Mouse (Mus musculus): ENCODE measurements around the gene Tmem212. TPM values are rescaled to one million over a fixed set of nuclear protein-coding genes. Genes with fewer than 3 reads are reported as not detected.
A peak's percentile ranks its signal among the peaks of the same experiment; 100 is the strongest.

Gene Tmem212
- polyA plus RNA-seq, 1 experiment from 2014 or later = 59.9 TPM

- 54% methylated on average over 13 of the region's 13 CpGs for WGBS
- Histone ChIP-seq H3K4me1 (ENCODE audit: insufficient read depth, low read depth, low read length) (peaks cover 7% of the 10 kb centered on the region; the same call in 1 of the 2 replicates), H3K27ac (ENCODE audit: low read length) (peak overlapping the region; percentile 92), H3K36me3 (ENCODE audit: insufficient read depth, low read length) (no peaks in the 10 kb centered on the region), H3K9ac (replicated peaks; ENCODE audit: low read depth) (no peak overlapping the region), H3K4me2 (replicated peaks; ENCODE audit: low read depth, low read length) (peak overlapping the region; percentile 94; the same call in 1 of the 2 replicates), H3K4me3 (ENCODE audit: low read depth, low read length) (no peak overlapping the region), H3K27me3 (replicated peaks; ENCODE audit: insufficient read depth, low read length) (no peaks in the 10 kb centered on the region), H3K9me3 (ENCODE audit: low read length) (no peaks in the 10 kb centered on the region)
- DNase-seq (ENCODE audit: low spot score) (peak; percentile 69), ATAC-seq (no peak; the same call in 1 of the 2 replicates)
- TF ChIP-seq CTCF (IDR thresholded peaks at IDR 0.05) = no peak
- peak; percentile 40; the same call in 1 of the 2 replicates for TF ChIP-seq EP300 (IDR thresholded peaks at IDR 0.05)
These were observed 41.3 kb upstream of the Tmem212 start for GRCm38 (mm10) chr3:27937144-27938110.

GRCm38 (mm10) chr3:27936731-27937130 lies 40.6 kb upstream of the Tmem212 start:
- TF ChIP-seq CTCF (IDR thresholded peaks at IDR 0.05) = no peak
- no peak for TF ChIP-seq EP300 (IDR thresholded peaks at IDR 0.05)
- 69% methylated on average over 5 of the region's 5 CpGs for WGBS
- no peak for ATAC-seq

GRCm38 (mm10) chr3:27935644-27936043 lies 39.5 kb upstream of the Tmem212 start:
- H3K27ac ChIP-seq (ENCODE audit: low read length) = no peak overlapping the region
- peaks cover 7% of the 10 kb centered on the region; the same call in 1 of the 2 replicates for H3K4me1 ChIP-seq (ENCODE audit: insufficient read depth, low read depth, low read length)
- no peak overlapping the region for H3K4me3 ChIP-seq (ENCODE audit: low read depth, low read length)
- H3K27me3 ChIP-seq (replicated peaks; ENCODE audit: insufficient read depth, low read length) = no peaks in the 10 kb centered on the region
- DNase-seq (ENCODE audit: low spot score) (no peak), ATAC-seq (no peak)
- TF ChIP-seq CTCF (IDR thresholded peaks at IDR 0.05) (no peak), EP300 (IDR thresholded peaks at IDR 0.05) (no peak)
- no peak overlapping the region for H3K9ac ChIP-seq (replicated peaks; ENCODE audit: low read depth)
- H3K36me3 ChIP-seq (ENCODE audit: insufficient read depth, low read length) = no peaks in the 10 kb centered on the region
- no peaks in the 10 kb centered on the region for H3K9me3 ChIP-seq (ENCODE audit: low read length)
- H3K4me2 ChIP-seq (replicated peaks; ENCODE audit: low read depth, low read length) = no peak overlapping the region
- WGBS = 90% methylated on average over 3 of the region's 3 CpGs

More at GRCm38 (mm10) chr3:27936731-27937130, 40.6 kb upstream of the Tmem212 start:
- Histone ChIP-seq H3K27ac (ENCODE audit: low read length) (no peak overlapping the region), H3K27me3 (replicated peaks; ENCODE audit: insufficient read depth, low read length) (no peaks in the 10 kb centered on the region), H3K9me3 (ENCODE audit: low read length) (no peaks in the 10 kb centered on the region), H3K4me3 (ENCODE audit: low read depth, low read length) (no peak overlapping the region), H3K4me2 (replicated peaks; ENCODE audit: low read depth, low read length) (no peak overlapping the region), H3K4me1 (ENCODE audit: insufficient read depth, low read depth, low read length) (peaks cover 7% of the 10 kb centered on the region; the same call in 1 of the 2 replicates), H3K36me3 (ENCODE audit: insufficient read depth, low read length) (no peaks in the 10 kb centered on the region), H3K9ac (replicated peaks; ENCODE audit: low read depth) (no peak overlapping the region)
- no peak for DNase-seq (ENCODE audit: low spot score)

- no peak overlapping the region for H3K27ac ChIP-seq (ENCODE audit: low read length)
- H3K36me3 ChIP-seq (ENCODE audit: insufficient read depth, low read length) = no peaks in the 10 kb centered on the region
- no peak overlapping the region for H3K4me2 ChIP-seq (replicated peaks; ENCODE audit: low read depth, low read length)
- DNase-seq (ENCODE audit: low spot score) = no peak
- ATAC-seq = no peak
- H3K4me3 ChIP-seq (ENCODE audit: low read depth, low read length) = no peak overlapping the region
- no peak for TF ChIP-seq EP300 (IDR thresholded peaks at IDR 0.05)
- TF ChIP-seq CTCF (IDR thresholded peaks at IDR 0.05) = no peak
- 72% methylated on average over 5 of the region's 5 CpGs for WGBS
- no peaks in the 10 kb centered on the region for H3K4me1 ChIP-seq (ENCODE audit: insufficient read depth, low read depth, low read length)
- H3K27me3 ChIP-seq (replicated peaks; ENCODE audit: insufficient read depth, low read length) = no peaks in the 10 kb centered on the region
- H3K9me3 ChIP-seq (ENCODE audit: low read length) = no peaks in the 10 kb centered on the region
- no peak overlapping the region for H3K9ac ChIP-seq (replicated peaks; ENCODE audit: low read depth)
These were observed 36.2 kb upstream of the Tmem212 start for GRCm38 (mm10) chr3:27932391-27932790.

- H3K4me1 ChIP-seq (ENCODE audit: insufficient read depth, low read depth, low read length) = no peaks in the 10 kb centered on the region
- ATAC-seq = no peak
- TF ChIP-seq CTCF (IDR thresholded peaks at IDR 0.05) = no peak
- no peak for TF ChIP-seq EP300 (IDR thresholded peaks at IDR 0.05)
- no peaks in the 10 kb centered on the region for H3K9me3 ChIP-seq (ENCODE audit: low read length)
- no peaks in the 10 kb centered on the region for H3K36me3 ChIP-seq (ENCODE audit: insufficient read depth, low read length)
- no peak overlapping the region for H3K4me2 ChIP-seq (replicated peaks; ENCODE audit: low read depth, low read length)
- WGBS = 74% methylated on average over 4 of the region's 4 CpGs
- H3K27ac ChIP-seq (ENCODE audit: low read length) = no peak overlapping the region
- DNase-seq (ENCODE audit: low spot score) = no peak
- H3K4me3 ChIP-seq (ENCODE audit: low read depth, low read length) = no peak overlapping the region
- H3K9ac ChIP-seq (replicated peaks; ENCODE audit: low read depth) = no peak overlapping the region
- H3K27me3 ChIP-seq (replicated peaks; ENCODE audit: insufficient read depth, low read length) = no peaks in the 10 kb centered on the region
These were observed 33.1 kb upstream of the Tmem212 start for GRCm38 (mm10) chr3:27929219-27929618.

- H3K9ac ChIP-seq (replicated peaks; ENCODE audit: low read depth) = no peak overlapping the region
- H3K9me3 ChIP-seq (ENCODE audit: low read length) = no peaks in the 10 kb centered on the region
- DNase-seq (ENCODE audit: low spot score) = no peak
- no peaks in the 10 kb centered on the region for H3K36me3 ChIP-seq (ENCODE audit: insufficient read depth, low read length)
- 79% methylated on average over 3 of the region's 3 CpGs for WGBS
- no peak for ATAC-seq
- no peak overlapping the region for H3K4me2 ChIP-seq (replicated peaks; ENCODE audit: low read depth, low read length)
- no peaks in the 10 kb centered on the region for H3K4me1 ChIP-seq (ENCODE audit: insufficient read depth, low read depth, low read length)
- H3K4me3 ChIP-seq (ENCODE audit: low read depth, low read length) = no peak overlapping the region
- no peak overlapping the region for H3K27ac ChIP-seq (ENCODE audit: low read length)
- TF ChIP-seq CTCF (IDR thresholded peaks at IDR 0.05) (no peak), EP300 (IDR thresholded peaks at IDR 0.05) (no peak)
- no peaks in the 10 kb centered on the region for H3K27me3 ChIP-seq (replicated peaks; ENCODE audit: insufficient read depth, low read length)
These were observed 27.9 kb upstream of the Tmem212 start for GRCm38 (mm10) chr3:27924037-27924436.

All from lung, postnatal 0 days (tissue).